Mouse (Mus musculus) frontal cortex, adult (tissue): Measurements from ENCODE around the gene Trp73.
A peak's percentile ranks its signal among the peaks of the same experiment; 100 is the strongest.

Source experiments
- ATAC-seq: cut with Nextera tagmentation; 2 replicates; pipeline ENCODE4 v1.9.2; 2017; ENCODE audit warnings: mild to moderate bottlenecking, moderate library complexity, mixed read lengths; ENCODE audit not compliant: low TSS enrichment

Gene Trp73

GRCm38 (mm10) chr4:154140182-154140212 lies at the start of gene Trp73:
Trp73 (minus strand) TSS chr4:154140208.
- ATAC-seq, result no peak

GRCm38 (mm10) chr4:154188948-154189347 lies 48.9 kb upstream of the Trp73 start:
- ATAC-seq, result no peak

- ATAC-seq, result no peak
These were observed 46.1 kb upstream of the Trp73 start for GRCm38 (mm10) chr4:154186002-154186537.

- no peak for ATAC-seq
These were observed 45.0 kb upstream of the Trp73 start for GRCm38 (mm10) chr4:154185001-154185400.

GRCm38 (mm10) chr4:154183566-154183965 lies 43.6 kb upstream of the Trp73 start:
- no peak for ATAC-seq

GRCm38 (mm10) chr4:154181001-154181400 lies 41.0 kb upstream of the Trp73 start:
- ATAC-seq, result no peak

GRCm38 (mm10) chr4:154177257-154177656 lies 37.2 kb upstream of the Trp73 start:
- ATAC-seq, result no peak

- no peak for ATAC-seq
These were observed 32.1 kb upstream of the Trp73 start for GRCm38 (mm10) chr4:154171931-154172604.

GRCm38 (mm10) chr4:154171151-154171930 lies 31.3 kb upstream of the Trp73 start:
- no peak for ATAC-seq

GRCm38 (mm10) chr4:154170506-154171150 lies 30.6 kb upstream of the Trp73 start, which contains the start of gene Megf6:
Megf6 (plus strand) TSS chr4:154170730.
- no peak; the same call in 1 of the 2 replicates for ATAC-seq

- no peak for ATAC-seq
These were observed 30.0 kb upstream of the Trp73 start for GRCm38 (mm10) chr4:154170021-154170420.

GRCm38 (mm10) chr4:154167053-154167452 lies 27.0 kb upstream of the Trp73 start:
- no peak for ATAC-seq

- no peak for ATAC-seq
These were observed 23.3 kb upstream of the Trp73 start for GRCm38 (mm10) chr4:154163296-154163695.

GRCm38 (mm10) chr4:154160538-154161390 lies 20.8 kb upstream of the Trp73 start, which contains the start of gene Tprgl:
Tprgl (minus strand) TSS chr4:154160666.
- ATAC-seq, result peak; percentile 88

GRCm38 (mm10) chr4:154159961-154160537 lies 20.0 kb upstream of the Trp73 start:
- ATAC-seq, result 0 out of 2 replicates have a peak, but pooled peaks have one; percentile 6

- peak; percentile 7; the same call in 1 of the 2 replicates for ATAC-seq
These were observed 19.0 kb upstream of the Trp73 start for GRCm38 (mm10) chr4:154159002-154159401.

GRCm38 (mm10) chr4:154157970-154158662 lies 18.1 kb upstream of the Trp73 start:
- ATAC-seq, result peak; percentile 11; the same call in 1 of the 2 replicates

GRCm38 (mm10) chr4:154156050-154156449 lies 16.0 kb upstream of the Trp73 start:
- no peak for ATAC-seq

- ATAC-seq, result no peak
These were observed 14.1 kb upstream of the Trp73 start for GRCm38 (mm10) chr4:154154104-154154503.

GRCm38 (mm10) chr4:154146342-154146741 lies 6.3 kb upstream of the Trp73 start:
- ATAC-seq, result no peak

- ATAC-seq, result no peak
These were observed 4.7 kb upstream of the Trp73 start for GRCm38 (mm10) chr4:154144712-154145111.
